Mouse (Mus musculus): ENCODE results near the gene H1f0. TPM values are rescaled to one million over a fixed set of nuclear protein-coding genes. Genes with fewer than 3 reads are reported as not detected.

Gene H1f0
- 100 to 1,000 TPM; 106 to 152 TPM for polyA plus RNA-seq (2017; shearing (Covaris generic))

DNA sequence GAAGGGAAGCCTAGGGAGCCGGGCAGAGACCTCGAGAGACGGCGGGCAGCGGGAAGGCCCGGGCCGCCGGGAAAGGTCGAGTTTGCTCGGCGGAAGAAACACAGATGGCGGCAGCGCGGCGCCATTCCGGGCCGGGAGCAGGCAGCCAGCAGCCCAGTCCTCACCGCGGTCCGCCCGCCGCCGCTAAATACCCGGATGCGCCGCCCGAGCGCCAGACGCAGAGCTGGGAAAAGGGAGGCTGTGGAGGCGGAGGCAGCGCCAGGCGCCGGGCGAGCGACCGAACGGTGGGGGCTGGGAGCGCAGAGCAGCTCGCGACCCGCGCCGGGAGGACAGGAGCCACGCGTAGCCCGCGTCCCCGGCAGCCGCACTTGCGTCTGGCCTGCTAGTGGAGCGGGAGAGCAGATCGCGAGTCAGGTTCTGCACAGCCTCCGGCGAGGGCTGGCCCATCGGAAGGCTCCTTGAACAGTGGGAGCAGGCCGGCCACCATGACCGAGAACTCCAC, at the start of gene H1f0:
Gene H1f0, plus strand, starts transcription at position 214 of the 502 bp plus-strand sequence.

DNA sequence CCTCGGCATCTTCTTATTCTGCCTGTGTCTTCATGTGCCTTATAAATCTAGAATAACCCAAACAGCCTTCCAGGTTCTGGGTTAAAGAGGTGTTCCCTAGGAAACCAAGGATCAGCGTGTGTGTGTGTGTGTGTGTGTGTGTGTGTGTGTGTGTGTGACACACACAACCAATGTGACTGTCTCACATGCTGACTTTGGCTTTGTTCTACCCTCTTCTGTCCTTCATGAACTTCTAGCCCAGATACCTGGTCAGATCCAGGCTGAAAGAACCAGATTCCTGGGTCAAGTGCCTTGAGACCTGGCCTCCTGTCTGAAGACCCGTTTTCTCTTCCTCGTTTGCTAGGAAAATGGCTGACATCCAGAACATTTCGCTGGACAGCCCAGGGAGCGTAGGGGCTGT, 13.3 kb downstream of the H1f0 start, which contains the start of gene Galr3:
Gene Galr3, plus strand, starts transcription at position 301 of the 400 bp plus-strand sequence.

DNA sequence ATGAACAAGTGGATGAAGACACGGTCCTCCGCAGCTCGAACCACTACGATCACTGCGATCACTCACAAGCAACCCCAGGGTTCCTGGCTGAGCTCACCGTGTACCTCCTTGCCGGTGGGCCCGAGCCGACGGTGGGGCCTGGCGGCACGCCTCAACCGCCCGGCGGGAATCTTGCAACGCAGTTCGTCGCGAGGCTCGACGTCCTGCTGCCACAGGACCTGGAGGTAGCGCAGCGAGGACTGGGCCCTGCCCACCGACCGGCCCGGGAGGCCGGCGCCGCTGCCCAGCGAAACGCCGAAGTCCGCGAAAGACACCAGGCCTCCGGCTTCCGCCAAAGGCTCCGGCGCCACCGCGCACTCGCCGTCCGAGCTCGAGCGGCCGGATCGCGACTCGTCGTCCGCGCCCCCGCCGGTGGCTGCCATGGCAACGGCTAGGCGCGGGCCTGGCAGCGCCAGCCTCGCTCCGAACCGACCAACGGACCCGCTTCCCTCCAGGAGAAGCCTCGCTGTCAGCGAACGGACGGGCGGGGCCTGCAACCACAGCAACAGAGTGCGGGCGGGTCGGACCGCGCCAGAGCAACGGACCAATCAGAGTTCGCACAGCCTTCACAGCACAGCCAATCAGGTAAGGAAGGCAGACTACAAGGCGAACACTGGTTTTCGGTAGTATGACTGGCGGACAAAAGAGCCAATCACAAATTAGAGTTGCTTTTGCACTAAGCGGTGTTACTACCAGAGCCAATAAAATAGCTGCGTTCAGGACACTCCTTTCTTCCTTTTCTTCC, 34.3 kb downstream of the H1f0 start, which contains the start of gene Ankrd54:
Gene Ankrd54, minus strand, starts transcription at position 518 of the 784 bp plus-strand sequence.

DNA sequence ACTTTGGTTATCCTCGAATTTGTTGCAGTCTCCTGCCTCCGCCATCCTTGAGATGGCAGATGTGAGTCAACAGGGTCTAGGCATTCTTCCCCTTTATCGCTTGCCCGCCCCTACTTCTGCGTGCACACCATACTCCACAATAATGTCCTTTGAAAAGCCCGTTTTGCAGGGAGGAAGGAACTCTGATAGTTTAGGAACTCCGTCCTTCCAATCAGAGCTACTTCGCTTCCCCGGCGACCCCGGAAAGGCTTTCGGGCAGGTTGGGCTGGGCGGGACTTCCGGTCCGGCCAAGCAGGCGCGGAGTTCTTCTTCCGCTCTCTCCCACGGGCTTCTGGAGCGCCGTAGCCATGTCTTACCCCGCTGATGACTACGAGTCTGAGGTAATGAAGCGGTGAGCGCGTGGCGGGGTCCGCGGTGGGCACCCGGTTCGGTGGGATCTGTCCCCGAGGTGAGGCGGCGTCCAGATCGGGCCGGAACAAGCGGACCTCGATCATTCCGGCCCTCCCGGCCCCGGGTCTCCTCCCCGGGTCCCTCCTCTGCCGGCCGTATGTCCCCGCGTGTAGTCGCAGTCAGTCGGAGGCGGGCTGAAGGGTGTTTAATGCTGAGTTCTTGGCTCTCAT, 46.8 kb downstream of the H1f0 start, which contains the start of gene Eif3l:
Gene Eif3l, plus strand, starts transcription at position 267 of the 620 bp plus-strand sequence.

Other genes starting within 250 kb of the H1f0 start
- gene Card10, start 225.4 kb upstream of the H1f0 start, polyA plus RNA-seq (2017; shearing (Covaris generic)) = under 1 TPM in 1 of 2 experiments, not detected in 1; 0.19 TPM
- under 1 TPM; 0.14 to 0.18 TPM for gene Cdc42ep1, start 185.8 kb upstream of the H1f0 start, polyA plus RNA-seq (2017; shearing (Covaris generic))
- not detected for gene Lgals2, start 172.9 kb upstream of the H1f0 start, polyA plus RNA-seq (2017; shearing (Covaris generic))
- gene Gga1, start 151.3 kb upstream of the H1f0 start, polyA plus RNA-seq (2017; shearing (Covaris generic)) = 10 to 100 TPM; 43.5 to 61.3 TPM
- under 1 TPM; 0.68 to 0.75 TPM for gene Gm49510, start 128.8 kb upstream of the H1f0 start, polyA plus RNA-seq (2017; shearing (Covaris generic))
- gene Sh3bp1, start 128.7 kb upstream of the H1f0 start, polyA plus RNA-seq (2017; shearing (Covaris generic)) = 100 to 1,000 TPM; 165 to 207 TPM
- 10 to 100 TPM; 16.6 to 18.3 TPM for gene Pdxp, start 114.5 kb upstream of the H1f0 start, polyA plus RNA-seq (2017; shearing (Covaris generic))
- gene Lgals1, start 101.7 kb upstream of the H1f0 start, polyA plus RNA-seq (2017; shearing (Covaris generic)) = 1,000 to 10,000 TPM in 1 of 2 experiments, 100 to 1,000 TPM in 1; 544 to 1,308 TPM
- gene Nol12, start 93.5 kb upstream of the H1f0 start, polyA plus RNA-seq (2017; shearing (Covaris generic)) = 10 to 100 TPM; 49.9 to 50.4 TPM
- 10 to 100 TPM; 54.7 to 95.1 TPM for gene Triobp, start 80.7 kb upstream of the H1f0 start, polyA plus RNA-seq (2017; shearing (Covaris generic))
- gene Galr3, start 13.4 kb downstream of the H1f0 start, polyA plus RNA-seq (2017; shearing (Covaris generic)) = under 1 TPM; 0.42 to 0.47 TPM
- gene Ankrd54, start 34.4 kb downstream of the H1f0 start, polyA plus RNA-seq (2017; shearing (Covaris generic)) = 10 to 100 TPM; 48.6 to 53.3 TPM
- 100 to 1,000 TPM; 160 to 185 TPM for gene Eif3l, start 46.7 kb downstream of the H1f0 start, polyA plus RNA-seq (2017; shearing (Covaris generic))
- gene Micall1, start 80.4 kb downstream of the H1f0 start, polyA plus RNA-seq (2017; shearing (Covaris generic)) = 10 to 100 TPM; 26.9 to 36.0 TPM
- 100 to 1,000 TPM; 133 to 161 TPM for gene Polr2f, start 112.6 kb downstream of the H1f0 start, polyA plus RNA-seq (2017; shearing (Covaris generic))
- 1 to 10 TPM; 3.0 to 4.3 TPM for gene 1700088E04Rik, start 112.8 kb downstream of the H1f0 start, polyA plus RNA-seq (2017; shearing (Covaris generic))
- under 1 TPM in 1 of 2 experiments, not detected in 1; 0.09 TPM for gene Sox10, start 136.8 kb downstream of the H1f0 start, polyA plus RNA-seq (2017; shearing (Covaris generic))
- gene Pick1, start 200.7 kb downstream of the H1f0 start, polyA plus RNA-seq (2017; shearing (Covaris generic)) = 10 to 100 TPM; 29.6 to 30.8 TPM
- gene Gm49486, start 200.9 kb downstream of the H1f0 start, polyA plus RNA-seq (2017; shearing (Covaris generic)) = under 1 TPM; 0.17 to 0.98 TPM
- gene Slc16a8, start 226.3 kb downstream of the H1f0 start, polyA plus RNA-seq (2017; shearing (Covaris generic)) = under 1 TPM in 1 of 2 experiments, not detected in 1; 0.45 TPM

Measured in activated CD4-positive, CD25-positive, alpha-beta regulatory T cell (primary cell).